Mouse (Mus musculus) adrenal gland, postnatal 4 days (tissue): Measurements from ENCODE around the gene Ttc13. TPM values are rescaled to one million over a fixed set of nuclear protein-coding genes. Genes with fewer than 3 reads are reported as not detected.

Experiments used
- total RNA-seq, 2 experiments: library from RNA; stranded (reverse); gene quantifications; 2 replicates each; pipeline ENCODE4 v1.2.3; 2021

Gene Ttc13
- total RNA-seq, 2 experiments from 2014 or later = 50.1 to 53.1 TPM

Other genes starting within 250 kb of the Ttc13 start
- gene Cog2, start 201.2 kb downstream of the Ttc13 start, total RNA-seq = 10 to 100 TPM; 51.6 to 53.8 TPM
- 100 to 1,000 TPM in 1 of 2 experiments, 1 to 10 TPM in 1; 8.3 to 104 TPM for gene Agt, start 152.3 kb downstream of the Ttc13 start, total RNA-seq
- gene Capn9, start 145.9 kb downstream of the Ttc13 start, total RNA-seq = under 1 TPM; 0.23 to 0.59 TPM
- 10 to 100 TPM; 75.8 to 77.2 TPM for gene 2310022B05Rik, start 58.6 kb downstream of the Ttc13 start, total RNA-seq
- gene Arv1, start 156 bp upstream of the Ttc13 start, total RNA-seq = 10 to 100 TPM; 20.0 to 20.9 TPM
- gene Fam89a, start 29.8 kb upstream of the Ttc13 start, total RNA-seq = 1 to 10 TPM; 1.5 to 1.8 TPM
- 1 to 10 TPM; 3.9 to 4.5 TPM for gene Trim67, start 71.1 kb upstream of the Ttc13 start, total RNA-seq
- gene Gnpat, start 141.1 kb upstream of the Ttc13 start, total RNA-seq = 100 to 1,000 TPM; 105 to 106 TPM
- 10 to 100 TPM; 37.8 to 38.9 TPM for gene 2810004N23Rik, start 141.1 kb upstream of the Ttc13 start, total RNA-seq
- gene Exoc8, start 175.7 kb upstream of the Ttc13 start, total RNA-seq = 10 to 100 TPM; 17.1 to 19.8 TPM
- 10 to 100 TPM; 26.1 to 28.0 TPM for gene Sprtn, start 175.9 kb upstream of the Ttc13 start, total RNA-seq
- gene Egln1, start 227.3 kb upstream of the Ttc13 start, total RNA-seq = 10 to 100 TPM; 45.2 to 47.4 TPM